8 mouse cellular contexts compared by ENCODE assay signal in the genomic region with DNA sequence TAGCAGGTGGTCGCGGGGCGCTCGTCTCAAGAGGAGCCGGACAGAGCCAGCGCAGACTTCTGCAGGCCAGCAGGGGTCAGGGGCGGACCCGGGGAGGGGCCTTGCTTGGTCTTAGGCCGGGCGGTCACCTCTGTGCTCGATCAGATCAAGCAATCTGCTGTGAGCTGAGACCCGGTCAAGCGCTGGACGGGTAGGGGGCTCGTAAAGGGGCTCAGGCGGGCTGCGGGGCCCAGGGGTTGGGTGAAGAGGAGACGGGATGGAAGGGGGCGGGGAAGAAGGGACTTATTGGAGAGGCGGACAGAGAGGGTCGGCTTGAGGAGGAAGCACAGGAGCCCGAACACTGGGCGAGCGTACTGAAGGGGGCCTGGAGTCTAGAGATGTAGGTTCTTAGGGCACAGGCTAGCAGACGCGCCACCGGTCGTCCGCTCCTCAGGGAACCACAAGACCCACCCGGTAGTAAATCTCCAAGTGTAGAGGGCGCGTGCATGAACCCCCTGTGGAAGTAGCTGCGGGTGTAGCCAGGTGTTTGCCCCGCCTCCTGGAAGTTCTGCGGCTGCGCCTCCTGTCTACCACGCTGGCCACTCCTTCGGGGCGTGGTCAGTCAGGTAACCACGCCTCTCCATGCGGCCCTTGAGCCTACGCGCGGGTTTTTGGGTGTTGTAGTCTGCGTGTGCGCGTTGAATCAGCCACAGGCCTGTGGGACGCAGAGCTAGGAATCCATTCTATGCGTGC. TPM values are rescaled to one million over a fixed set of nuclear protein-coding genes. Genes with fewer than 3 reads are reported as not detected.
A peak's percentile ranks its signal among the peaks of the same experiment; 100 is the strongest.
DNase-seq lines count a peak whose midpoint lies in the region; ATAC-seq and TF ChIP-seq lines count a peak whose summit lies in the region.

No protein-coding gene starts in this region.

- peak overlapping the region; percentile 90 for H3K27ac ChIP-seq in forebrain, embryonic 10.5 days
- H3K27ac ChIP-seq in heart, embryonic 15.5 days, result peak overlapping the region; percentile 46; the same call in 1 of the 2 replicates
- H3K27ac ChIP-seq in liver, embryonic 14.5 days, result no peak overlapping the region
- H3K27ac ChIP-seq in neural tube, embryonic 11.5 days (ENCODE audit: low read depth, low read length), result 0 out of 2 replicates have a peak overlapping the region, but pooled peaks have one; percentile 67
- H3K27ac ChIP-seq in stomach, postnatal 0 days (replicated peaks), result peak overlapping the region; percentile 45; the same call in 1 of the 2 replicates

- H3K4me1 ChIP-seq in forebrain, embryonic 10.5 days, result peaks cover 35% of the 10 kb centered on the region
- H3K4me1 ChIP-seq in heart, embryonic 15.5 days (replicated peaks), result peaks cover 15% of the 10 kb centered on the region
- H3K4me1 ChIP-seq in liver, embryonic 14.5 days (replicated peaks; ENCODE audit: control insufficient read depth in 2 of 2, insufficient read depth in 2 of 2, low read length in 1 of 2), result peaks cover 5 to 16% of the 10 kb centered on the region in 2 experiments
- H3K4me1 ChIP-seq in neural tube, embryonic 11.5 days (ENCODE audit: control insufficient read depth, insufficient read depth, low read length), result 0 out of 2 replicates have a peak, but pooled peaks cover 6% of the 10 kb centered on the region
- 0 out of 2 replicates have a peak, but pooled peaks cover 4% of the 10 kb centered on the region for H3K4me1 ChIP-seq in stomach, postnatal 0 days (replicated peaks; ENCODE audit: control insufficient read depth, insufficient read depth)

- peak overlapping the region; percentile 71 for H3K9ac ChIP-seq in heart, embryonic 15.5 days
- peak overlapping the region; percentile 63 for H3K9ac ChIP-seq in liver, embryonic 14.5 days (replicated peaks)
- H3K9ac ChIP-seq in neural tube, embryonic 11.5 days (ENCODE audit: low read length), result peak overlapping the region; percentile 72
- peak overlapping the region; percentile 73 for H3K9ac ChIP-seq in stomach, postnatal 0 days (ENCODE audit: low read length)

- peaks cover 15% of the 10 kb centered on the region for H3K36me3 ChIP-seq in forebrain, embryonic 10.5 days (replicated peaks)
- no peaks in the 10 kb centered on the region for H3K36me3 ChIP-seq in heart, embryonic 15.5 days
- H3K36me3 ChIP-seq in liver, embryonic 14.5 days (replicated peaks; ENCODE audit: control insufficient read depth, insufficient read depth, low read depth), result no peaks in the 10 kb centered on the region
- H3K36me3 ChIP-seq in neural tube, embryonic 11.5 days (ENCODE audit: control insufficient read depth, insufficient read depth, low read length), result no peaks in the 10 kb centered on the region
- peaks cover 3% of the 10 kb centered on the region; the same call in 1 of the 2 replicates for H3K36me3 ChIP-seq in stomach, postnatal 0 days (ENCODE audit: control insufficient read depth, insufficient read depth, low read length)

- no peaks in the 10 kb centered on the region for H3K9me3 ChIP-seq in forebrain, embryonic 10.5 days
- no peaks in the 10 kb centered on the region for H3K9me3 ChIP-seq in heart, embryonic 15.5 days (replicated peaks)
- H3K9me3 ChIP-seq in liver, embryonic 14.5 days (ENCODE audit: control insufficient read depth, low read length), result no peaks in the 10 kb centered on the region
- H3K9me3 ChIP-seq in neural tube, embryonic 11.5 days (ENCODE audit: control insufficient read depth, low read length), result no peaks in the 10 kb centered on the region
- H3K9me3 ChIP-seq in stomach, postnatal 0 days (ENCODE audit: control insufficient read depth, low read length), result no peaks in the 10 kb centered on the region

- ATAC-seq in heart, embryonic 15.5 days (replicated peaks; ENCODE audit: insufficient number of reproducible peaks, insufficient read depth, low FRiP score, low read depth), result peak; percentile 91
- peak; percentile 86 for ATAC-seq in liver, embryonic 14.5 days (ENCODE audit: insufficient read depth)
- peak; percentile 90 for ATAC-seq in neural tube, embryonic 11.5 days (ENCODE audit: insufficient read depth, low FRiP score, low TSS enrichment)
- peak; percentile 93 for ATAC-seq in stomach, postnatal 0 days (ENCODE audit: low FRiP score, low TSS enrichment)

- peak; percentile 43 for TF ChIP-seq CTCF in liver, embryonic 14.5 days (IDR thresholded peaks at IDR 0.05; ENCODE audit: low read depth)
- TF ChIP-seq CTCF in stomach, postnatal 0 days (IDR thresholded peaks at IDR 0.05; ENCODE audit: low read depth), result peak; percentile 54

- DNase-seq in CD8-positive naive resting alpha-beta T cell, adult 2 months (ENCODE audit: low read depth in 2 of 2, low spot score in 2 of 2), result peak; percentile 94 to 97
- peak; percentile 95 for DNase-seq in c-Kit-positive CD71-negative TER-119-negative erythroid progenitor cells, embryonic 14.5 days (ENCODE audit: low read depth)
- DNase-seq in forebrain, embryonic 10.5 days (ENCODE audit: extremely low spot score, low spot score), result peak; percentile 93
- DNase-seq in kidney, postnatal 25 days, result peak; percentile 96 to 97
- peak; percentile 83 to 89 (median 85) for DNase-seq in liver, embryonic 14.5 days (ENCODE audit: low read depth in 3 of 3, low spot score in 3 of 3)
- peak; percentile 97 for DNase-seq in neural tube, embryonic 11.5 days (ENCODE audit: low spot score)
- DNase-seq in stomach, postnatal 0 days (ENCODE audit: low spot score), result peak; percentile 96

- peak overlapping the region; percentile 83 for H3K4me3 ChIP-seq in forebrain, embryonic 10.5 days
- peak overlapping the region; percentile 70 for H3K4me3 ChIP-seq in heart, embryonic 15.5 days
- peak overlapping the region; percentile 46 to 84 for H3K4me3 ChIP-seq in liver, embryonic 14.5 days (ENCODE audit: insufficient read depth in 1 of 2, low read depth in 2 of 2, low read length in 2 of 2)
- peak overlapping the region; percentile 63 for H3K4me3 ChIP-seq in neural tube, embryonic 11.5 days (ENCODE audit: low read depth, low read length)
- H3K4me3 ChIP-seq in stomach, postnatal 0 days (ENCODE audit: low read depth, low read length), result peak overlapping the region; percentile 61

- H3K27me3 ChIP-seq in forebrain, embryonic 10.5 days (ENCODE audit: poor library complexity, severe bottlenecking), result peaks cover 25% of the 10 kb centered on the region
- H3K27me3 ChIP-seq in heart, embryonic 15.5 days, result peaks cover 4% of the 10 kb centered on the region; the same call in 1 of the 2 replicates
- H3K27me3 ChIP-seq in liver, embryonic 14.5 days (ENCODE audit: control insufficient read depth, insufficient read depth, low read length), result no peaks in the 10 kb centered on the region
- H3K27me3 ChIP-seq in neural tube, embryonic 11.5 days (ENCODE audit: control insufficient read depth, insufficient read depth, low read length), result no peaks in the 10 kb centered on the region
- no peaks in the 10 kb centered on the region for H3K27me3 ChIP-seq in stomach, postnatal 0 days (ENCODE audit: control insufficient read depth, insufficient read depth, low read length)

- WGBS in forebrain, embryonic 10.5 days, result under 1% methylated on average over 49 of the region's 49 CpGs
- WGBS in heart, embryonic 15.5 days, result under 1% methylated on average over 49 of the region's 49 CpGs
- WGBS in liver, embryonic 14.5 days (ENCODE audit: insufficient replicate concordance), result under 1% methylated on average over 49 of the region's 49 CpGs
- under 1% methylated on average over 49 of the region's 49 CpGs for whole genome bisulfite sequencing in neural tube, embryonic 11.5 days
- under 1% methylated on average over 49 of the region's 49 CpGs for WGBS in stomach, postnatal 0 days

- H3K4me2 ChIP-seq in heart, embryonic 15.5 days, result peak overlapping the region; percentile 96
- peak overlapping the region; percentile 73 for H3K4me2 ChIP-seq in liver, embryonic 14.5 days (ENCODE audit: low read depth)
- peak overlapping the region; percentile 83 for H3K4me2 ChIP-seq in neural tube, embryonic 11.5 days (ENCODE audit: low read depth)
- peak overlapping the region; percentile 95 for H3K4me2 ChIP-seq in stomach, postnatal 0 days (replicated peaks; ENCODE audit: low read depth)

- TF ChIP-seq EP300 in liver, embryonic 14.5 days (IDR thresholded peaks at IDR 0.05; ENCODE audit: low read depth), result no peak
- TF ChIP-seq EP300 in stomach, postnatal 0 days (optimal IDR thresholded peaks at IDR 0.05), result no peak

RNA-seq across cellular contexts. Expression of gene Slc19a1, which starts 0.7 kb away (rescaled TPM):
- polyA plus RNA-seq in forebrain, embryonic 10.5 days (2016; fragmentation: Nextera tagmentation; extraction: Ambion mirVana), result 37.1 and 44.4 TPM in 2 replicates
- polyA plus RNA-seq in heart, embryonic 15.5 days (2015; fragmentation: Nextera tagmentation; extraction: Ambion mirVana), result 9.6 and 15.0 TPM in 2 replicates
- 18.6 and 19.3 TPM in 2 replicates for polyA plus RNA-seq in liver, embryonic 14.5 days (2012; rRNA removed)
- polyA plus RNA-seq in liver, embryonic 14.5 days (2014; fragmentation: Nextera tagmentation; extraction: Ambion mirVana), result 13.6 and 19.2 TPM in 2 replicates
- 26.9 and 30.1 TPM in 2 replicates for polyA plus RNA-seq in neural tube, embryonic 11.5 days (2014; fragmentation: Nextera tagmentation; extraction: Ambion mirVana)
- polyA plus RNA-seq in stomach, postnatal 0 days (2015; fragmentation: Nextera tagmentation; extraction: Ambion mirVana), result 13.9 and 14.2 TPM in 2 replicates
